Comparison of ENCODE assay signal across 16 mouse cellular contexts in the genomic region with DNA sequence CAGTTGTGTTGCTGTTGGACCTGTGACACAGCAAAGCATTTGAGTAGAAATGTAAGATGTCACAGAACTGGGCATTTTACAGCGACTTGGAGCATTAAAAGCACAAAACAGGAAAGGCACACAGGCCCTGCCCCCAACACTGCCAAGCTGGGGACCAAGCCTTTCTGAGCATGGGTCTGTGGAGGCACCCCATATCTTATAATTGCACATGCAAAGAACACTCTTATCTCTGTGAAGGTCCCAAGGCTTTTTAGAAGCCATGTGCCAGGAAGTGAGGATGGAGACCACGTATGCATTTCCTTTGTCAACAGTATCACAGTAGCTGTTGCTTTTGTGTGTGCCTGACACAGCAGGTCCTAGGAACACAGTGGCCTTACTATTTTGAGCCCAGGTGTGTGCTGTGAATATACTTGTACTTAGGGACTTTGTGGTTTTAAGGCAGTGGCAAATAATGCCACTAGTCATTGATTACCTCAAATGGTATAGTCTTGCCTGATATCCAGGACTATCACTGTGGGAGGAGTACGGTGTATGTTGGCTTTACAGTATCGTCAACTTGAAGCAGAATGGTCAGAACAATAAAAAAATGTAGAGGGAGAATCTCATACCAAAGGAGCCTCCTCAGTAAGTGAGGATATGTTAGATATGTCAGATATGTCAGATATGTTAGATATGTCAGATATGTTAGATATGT. TPM values are rescaled to one million over a fixed set of nuclear protein-coding genes. Genes with fewer than 3 reads are reported as not detected.
A peak's percentile ranks its signal among the peaks of the same experiment; 100 is the strongest.
DNase-seq lines count a peak whose midpoint lies in the region; ATAC-seq and TF ChIP-seq lines count a peak whose summit lies in the region.
"Had no signal": no experiment of that assay in that cellular context is flagged by ENCODE, and none has a peak within 500 bp of the region (broad histone marks: within the 10 kb centered on the region; RNA-seq: fewer than 3 reads in every experiment).

No protein-coding gene starts in this region.

- peaks cover 5% of the 10 kb centered on the region; the same call in 1 of the 2 replicates for H3K4me1 ChIP-seq in intestine, embryonic 15.5 days (replicated peaks)
- no peaks in the 10 kb centered on the region for H3K4me1 ChIP-seq in intestine, postnatal 0 days (replicated peaks; ENCODE audit: control insufficient read depth, insufficient read depth, low read length)

- peak; percentile 56; the same call in 1 of the 2 replicates for ATAC-seq in intestine, embryonic 15.5 days
- ATAC-seq in intestine, postnatal 0 days = no peak
- ATAC-seq in inflammation-experienced regulatory T-cells, adult 6 months = peak; percentile 41
- peak; percentile 84 for ATAC-seq in megakaryocyte progenitor cell, adult 5-6 weeks (replicated peaks; ENCODE audit: poor library complexity)

- H3K4me2 ChIP-seq in intestine, embryonic 15.5 days (replicated peaks) = no peak overlapping the region
- H3K4me2 ChIP-seq in intestine, postnatal 0 days (replicated peaks; ENCODE audit: low read depth) = no peak overlapping the region
- H3K4me2 ChIP-seq: embryonic facial prominence, embryonic 15.5 days; hindbrain, embryonic 14.5 days had no signal

- H3K36me3 ChIP-seq in intestine, embryonic 15.5 days = no peaks in the 10 kb centered on the region; the same call in 1 of the 2 replicates
- peaks cover 8% of the 10 kb centered on the region; the same call in 1 of the 2 replicates for H3K36me3 ChIP-seq in intestine, postnatal 0 days (ENCODE audit: control insufficient read depth, insufficient read depth)

- no peak for TF ChIP-seq CTCF in intestine, postnatal 0 days (IDR thresholded peaks at IDR 0.05; ENCODE audit: low read depth)

- H3K9me3 ChIP-seq in intestine, embryonic 15.5 days = no peaks in the 10 kb centered on the region
- no peaks in the 10 kb centered on the region for H3K9me3 ChIP-seq in intestine, postnatal 0 days (ENCODE audit: control insufficient read depth)
- H3K9me3 ChIP-seq: embryonic facial prominence, embryonic 15.5 days had no signal

- H3K27me3 ChIP-seq in intestine, embryonic 15.5 days (replicated peaks) = no peaks in the 10 kb centered on the region
- H3K27me3 ChIP-seq in intestine, postnatal 0 days (replicated peaks; ENCODE audit: control insufficient read depth, insufficient read depth, low read length) = no peaks in the 10 kb centered on the region
- H3K27me3 ChIP-seq: embryonic facial prominence, embryonic 15.5 days had no signal

- no peak overlapping the region for H3K27ac ChIP-seq in intestine, embryonic 15.5 days
- no peak overlapping the region for H3K27ac ChIP-seq in intestine, postnatal 0 days (ENCODE audit: low read depth, low read length)
- H3K27ac ChIP-seq: embryonic facial prominence, embryonic 15.5 days; hindbrain, embryonic 14.5 days; midbrain, embryonic 10.5 days had no signal

- 75% methylated on average over 4 of the region's 4 CpGs for WGBS in intestine, embryonic 15.5 days
- 61% methylated on average over 4 of the region's 4 CpGs for WGBS in intestine, postnatal 0 days

- no peak overlapping the region for H3K4me3 ChIP-seq in intestine, embryonic 15.5 days (replicated peaks)
- no peak overlapping the region for H3K4me3 ChIP-seq in intestine, postnatal 0 days (ENCODE audit: low read depth, low read length)
- H3K4me3 ChIP-seq: embryonic facial prominence, embryonic 15.5 days; heart, adult 2 months; midbrain, embryonic 10.5 days had no signal

- DNase-seq in adipocyte (ENCODE audit: low spot score) = peak; percentile 26
- DNase-seq in right cerebral cortex, adult 2 months (ENCODE audit: low spot score in 2 of 2) = no peak
- DNase-seq in kidney, adult 9 months = no peak
- no peak for DNase-seq in cerebellum, adult 9-10 months
- DNase-seq: cerebellum, postnatal 14 days; heart, adult 2 months; kidney, postnatal 14 days; thymus, postnatal 36 days had no signal

- no peak overlapping the region for H3K9ac ChIP-seq in intestine, embryonic 15.5 days
- no peak overlapping the region for H3K9ac ChIP-seq in intestine, postnatal 0 days (ENCODE audit: low read depth, low read length)
- H3K9ac ChIP-seq: embryonic facial prominence, embryonic 15.5 days; hindbrain, embryonic 14.5 days had no signal

RNA-seq across cellular contexts. Expression of a gene that starts 9.5 kb away (rescaled TPM):
- 11.3 and 11.5 TPM in 2 replicates for polyA plus RNA-seq in intestine, embryonic 15.5 days (2015; fragmentation: Nextera tagmentation; extraction: Ambion mirVana)
- polyA plus RNA-seq in intestine, postnatal 0 days (2015; fragmentation: Nextera tagmentation; extraction: Ambion mirVana) = 4.9 and 5.6 TPM in 2 replicates
- polyA plus RNA-seq in inflammation-experienced regulatory T-cells, adult 6 months (2017; shearing (Covaris generic)) = 10 to 100 TPM; 12.1 to 15.0 (median 13.8) TPM
- 61.2 and 66.3 TPM in 2 replicates for total RNA-seq in megakaryocyte progenitor cell, adult 5-6 weeks (2015)
- total RNA-seq in megakaryocyte progenitor cell, adult 5-6 weeks (2017) = 32.4 TPM in 2 replicates

RNA-seq across cellular contexts. Expression of a gene that starts 32.5 kb away (rescaled TPM):
- polyA plus RNA-seq in intestine, embryonic 15.5 days (2015; fragmentation: Nextera tagmentation; extraction: Ambion mirVana) = 122 and 130 TPM in 2 replicates
- 90.4 and 96.8 TPM in 2 replicates for polyA plus RNA-seq in intestine, postnatal 0 days (2015; fragmentation: Nextera tagmentation; extraction: Ambion mirVana)
- polyA plus RNA-seq in inflammation-experienced regulatory T-cells, adult 6 months (2017; shearing (Covaris generic)) = 10 to 100 TPM in 1 of 3 experiments, 1 to 10 TPM in 2; 4.9 to 10.4 (median 6.0) TPM
- 0.77 and 1.1 TPM in 2 replicates for total RNA-seq in megakaryocyte progenitor cell, adult 5-6 weeks (2015)
- 0.57 and 1.2 TPM in 2 replicates for total RNA-seq in megakaryocyte progenitor cell, adult 5-6 weeks (2017)

RNA-seq across cellular contexts. Expression of a gene that starts 33.3 kb away (rescaled TPM):
- polyA plus RNA-seq in intestine, embryonic 15.5 days (2015; fragmentation: Nextera tagmentation; extraction: Ambion mirVana) = not detected in 2 replicates
- polyA plus RNA-seq in intestine, postnatal 0 days (2015; fragmentation: Nextera tagmentation; extraction: Ambion mirVana) = not detected in 2 replicates
- under 1 TPM in 1 of 3 experiments, not detected in 2; 0.30 TPM for polyA plus RNA-seq in inflammation-experienced regulatory T-cells, adult 6 months (2017; shearing (Covaris generic))
- total RNA-seq in megakaryocyte progenitor cell, adult 5-6 weeks (2015) = 0.27 TPM in 1 of 2 replicates, not detected in the other
- 0.17 TPM in 1 of 2 replicates, not detected in the other for total RNA-seq in megakaryocyte progenitor cell, adult 5-6 weeks (2017)
- total RNA-seq: liver, adult 2 months had no signal
- polyA plus RNA-seq: embryonic facial prominence, embryonic 15.5 days; heart, adult 2 months; midbrain, embryonic 10.5 days had no signal

RNA-seq across cellular contexts. Expression of a gene that starts 38.5 kb away (rescaled TPM):
- 426 and 430 TPM in 2 replicates for polyA plus RNA-seq in intestine, embryonic 15.5 days (2015; fragmentation: Nextera tagmentation; extraction: Ambion mirVana)
- 1,918 and 1,992 TPM in 2 replicates for polyA plus RNA-seq in intestine, postnatal 0 days (2015; fragmentation: Nextera tagmentation; extraction: Ambion mirVana)
- polyA plus RNA-seq in inflammation-experienced regulatory T-cells, adult 6 months (2017; shearing (Covaris generic)) = 1,000 to 10,000 TPM in 1 of 3 experiments, 100 to 1,000 TPM in 2; 839 to 2,286 (median 900) TPM
- 139 and 158 TPM in 2 replicates for total RNA-seq in megakaryocyte progenitor cell, adult 5-6 weeks (2015)
- 126 and 150 TPM in 2 replicates for total RNA-seq in megakaryocyte progenitor cell, adult 5-6 weeks (2017)

RNA-seq across cellular contexts. Expression of a gene that starts 48.6 kb away (rescaled TPM):
- 25.3 and 25.5 TPM in 2 replicates for polyA plus RNA-seq in intestine, embryonic 15.5 days (2015; fragmentation: Nextera tagmentation; extraction: Ambion mirVana)
- 5.5 and 6.8 TPM in 2 replicates for polyA plus RNA-seq in intestine, postnatal 0 days (2015; fragmentation: Nextera tagmentation; extraction: Ambion mirVana)
- 10 to 100 TPM in 1 of 3 experiments, 1 to 10 TPM in 1, under 1 TPM in 1; 0.90 to 12.3 (median 3.1) TPM for polyA plus RNA-seq in inflammation-experienced regulatory T-cells, adult 6 months (2017; shearing (Covaris generic))
- 5.2 and 5.3 TPM in 2 replicates for total RNA-seq in megakaryocyte progenitor cell, adult 5-6 weeks (2015)
- total RNA-seq in megakaryocyte progenitor cell, adult 5-6 weeks (2017) = 14.6 and 17.8 TPM in 2 replicates
